Mouse (Mus musculus) heart, adult 2 months (tissue): ENCODE measurements around the gene Maz.

Experiments used
- CTCF ChIP-seq: fragments of 200-600 bp; IDR thresholded peaks from 2 replicates; pipeline ENCODE4 v1.8.1; 2022; ENCODE audit warnings: antibody characterized with exemption, mild to moderate bottlenecking, moderate library complexity
- EP300 ChIP-seq: fragments of 200-500 bp; IDR thresholded peaks from 2 replicates; pipeline ENCODE4 v1.6.1; 2011; ENCODE audit warnings: low read depth, low read length, control low read depth; ENCODE audit not compliant: insufficient read depth

DNA sequence TGATC lies 10.6 kb downstream of the Maz start, which contains the start of gene Pagr1b:
- TF ChIP-seq EP300: no peak
- TF ChIP-seq CTCF: no peak
